Mouse (Mus musculus): ENCODE results near the gene H13. TPM values are rescaled to one million over a fixed set of nuclear protein-coding genes. Genes with fewer than 3 reads are reported as not detected.

Gene H13
- polyA plus RNA-seq, 1 experiment from 2014 or later = 98.1 TPM

GRCm38 (mm10) chr2:152734984-152735383, 65.7 kb downstream of the H13 start:
- DNase-seq (peak; percentile 100), ATAC-seq (ENCODE audit: insufficient read depth) (peak; percentile 80)
- H3K4me2 ChIP-seq = peak overlapping the region; percentile 79
- peak overlapping the region; percentile 40 for H3K9ac ChIP-seq
- no peaks in the 10 kb centered on the region for H3K9me3 ChIP-seq (ENCODE audit: low read depth, low read length)
- H3K27ac ChIP-seq (ENCODE audit: low read depth) = peak overlapping the region; percentile 85
- H3K36me3 ChIP-seq (ENCODE audit: insufficient read depth) = peaks cover 3% of the 10 kb centered on the region; the same call in 1 of the 2 replicates
- under 1% methylated on average over 28 of the region's 28 CpGs for WGBS
- no peaks in the 10 kb centered on the region for H3K27me3 ChIP-seq (ENCODE audit: insufficient read depth, low read length)
- peak overlapping the region; percentile 69 for H3K4me3 ChIP-seq (ENCODE audit: low read depth, low read length)
- TF ChIP-seq CTCF (IDR thresholded peaks at IDR 0.05; ENCODE audit: low read depth) = no peak
- H3K4me1 ChIP-seq (ENCODE audit: insufficient read depth) = peaks cover 30% of the 10 kb centered on the region

DNA sequence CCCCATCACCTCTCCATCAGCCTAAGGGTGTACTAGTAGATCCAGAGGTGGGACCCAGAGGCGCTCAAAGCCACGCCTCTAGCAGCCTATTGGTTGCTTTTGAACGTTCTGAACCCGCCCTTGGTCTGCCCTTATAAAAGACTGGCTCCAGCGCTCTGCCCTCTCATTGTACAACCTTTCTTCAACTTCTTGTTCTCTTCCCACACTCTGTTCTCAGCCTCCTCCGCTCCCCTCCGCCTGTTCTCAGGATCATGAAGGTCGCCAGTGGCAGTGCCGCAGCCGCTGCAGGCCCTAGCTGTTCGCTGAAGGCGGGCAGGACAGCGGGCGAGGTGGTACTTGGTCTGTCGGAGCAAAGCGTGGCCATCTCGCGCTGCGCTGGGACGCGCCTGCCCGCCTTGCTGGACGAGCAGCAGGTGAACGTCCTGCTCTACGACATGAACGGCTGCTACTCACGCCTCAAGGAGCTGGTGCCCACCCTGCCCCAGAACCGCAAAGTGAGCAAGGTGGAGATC, 66.9 kb downstream of the H13 start, which contains the start of gene Id1:
Id1 (plus strand) TSS at position 162 of the 512 bp plus-strand sequence.
- Histone ChIP-seq H3K9ac (peak within 1 kb of the TSS; percentile 70), H3K4me2 (peak within 1 kb of the TSS; percentile 79), H3K4me3 (ENCODE audit: low read depth, low read length) (peak within 1 kb of the TSS; percentile 69), H3K9me3 (ENCODE audit: low read depth, low read length) (no peaks in the 10 kb centered on the region), H3K27me3 (ENCODE audit: insufficient read depth, low read length) (no peaks in the 10 kb centered on the region), H3K4me1 (ENCODE audit: insufficient read depth) (peaks cover 34% of the 10 kb centered on the region), H3K27ac (ENCODE audit: low read depth) (peak within 1 kb of the TSS; percentile 85), H3K36me3 (ENCODE audit: insufficient read depth) (peaks cover 3% of the 10 kb centered on the region; the same call in 1 of the 2 replicates)
- TF ChIP-seq CTCF (IDR thresholded peaks at IDR 0.05; ENCODE audit: low read depth) = 0 out of 2 replicates have a peak, but pooled peaks have one; percentile 2
- DNase-seq (peak; percentile 97), ATAC-seq (ENCODE audit: insufficient read depth) (peak; percentile 75)
- under 1% methylated on average over 28 of the region's 28 CpGs for WGBS

- peaks cover 40% of the 10 kb centered on the region for H3K4me1 ChIP-seq (ENCODE audit: insufficient read depth)
- peaks cover 3% of the 10 kb centered on the region; the same call in 1 of the 2 replicates for H3K36me3 ChIP-seq (ENCODE audit: insufficient read depth)
- H3K4me3 ChIP-seq (ENCODE audit: low read depth, low read length) = peak overlapping the region; percentile 69
- peak; percentile 58 for DNase-seq
- under 1% methylated on average over 22 of the region's 22 CpGs for WGBS
- no peak for ATAC-seq (ENCODE audit: insufficient read depth)
- no peaks in the 10 kb centered on the region for H3K9me3 ChIP-seq (ENCODE audit: low read depth, low read length)
- H3K27ac ChIP-seq (ENCODE audit: low read depth) = peak overlapping the region; percentile 85
- no peak for TF ChIP-seq CTCF (IDR thresholded peaks at IDR 0.05; ENCODE audit: low read depth)
- peak overlapping the region; percentile 79 for H3K4me2 ChIP-seq
- H3K27me3 ChIP-seq (ENCODE audit: insufficient read depth, low read length) = no peaks in the 10 kb centered on the region
- peak overlapping the region; percentile 70 for H3K9ac ChIP-seq
Observed at GRCm38 (mm10) chr2:152736748-152737147, 67.5 kb downstream of the H13 start.

- peak overlapping the region; percentile 85 for H3K27ac ChIP-seq (ENCODE audit: low read depth)
- H3K36me3 ChIP-seq (ENCODE audit: insufficient read depth) = peaks cover 3% of the 10 kb centered on the region; the same call in 1 of the 2 replicates
- DNase-seq (peak; percentile 42), ATAC-seq (ENCODE audit: insufficient read depth) (no peak)
- H3K9ac ChIP-seq = peak overlapping the region; percentile 70
- H3K4me2 ChIP-seq = peak overlapping the region; percentile 79
- WGBS = 8% methylated on average over 10 of the region's 10 CpGs
- H3K27me3 ChIP-seq (ENCODE audit: insufficient read depth, low read length) = no peaks in the 10 kb centered on the region
- H3K4me1 ChIP-seq (ENCODE audit: insufficient read depth) = peaks cover 47% of the 10 kb centered on the region
- peak overlapping the region; percentile 69 for H3K4me3 ChIP-seq (ENCODE audit: low read depth, low read length)
- no peaks in the 10 kb centered on the region for H3K9me3 ChIP-seq (ENCODE audit: low read depth, low read length)
- TF ChIP-seq CTCF (IDR thresholded peaks at IDR 0.05; ENCODE audit: low read depth) = no peak
Observed at GRCm38 (mm10) chr2:152737306-152738221, 68.3 kb downstream of the H13 start.

GRCm38 (mm10) chr2:152738341-152738740, 69.1 kb downstream of the H13 start:
- H3K4me3 ChIP-seq (ENCODE audit: low read depth, low read length) = peak overlapping the region; percentile 69
- H3K9me3 ChIP-seq (ENCODE audit: low read depth, low read length) = no peaks in the 10 kb centered on the region
- H3K4me2 ChIP-seq = peak overlapping the region; percentile 79
- DNase-seq (no peak), ATAC-seq (ENCODE audit: insufficient read depth) (no peak)
- H3K27me3 ChIP-seq (ENCODE audit: insufficient read depth, low read length) = no peaks in the 10 kb centered on the region
- H3K4me1 ChIP-seq (ENCODE audit: insufficient read depth) = peaks cover 47% of the 10 kb centered on the region
- H3K36me3 ChIP-seq (ENCODE audit: insufficient read depth) = peaks cover 3% of the 10 kb centered on the region; the same call in 1 of the 2 replicates
- no peak for TF ChIP-seq CTCF (IDR thresholded peaks at IDR 0.05; ENCODE audit: low read depth)
- H3K9ac ChIP-seq = peak overlapping the region; percentile 70
- 49% methylated on average over 2 of the region's 2 CpGs for WGBS
- H3K27ac ChIP-seq (ENCODE audit: low read depth) = peak overlapping the region; percentile 85

- TF ChIP-seq CTCF (IDR thresholded peaks at IDR 0.05; ENCODE audit: low read depth) = no peak
- peak; percentile 93 for DNase-seq
- WGBS = under 1% methylated on average over 34 of the region's 36 CpGs
- Histone ChIP-seq H3K4me3 (ENCODE audit: low read depth, low read length) (peak overlapping the region; percentile 69), H3K9ac (peak overlapping the region; percentile 70), H3K9me3 (ENCODE audit: low read depth, low read length) (no peaks in the 10 kb centered on the region), H3K27me3 (ENCODE audit: insufficient read depth, low read length) (no peaks in the 10 kb centered on the region), H3K4me2 (peak overlapping the region; percentile 79), H3K36me3 (ENCODE audit: insufficient read depth) (peaks cover 3% of the 10 kb centered on the region; the same call in 1 of the 2 replicates), H3K27ac (ENCODE audit: low read depth) (peak overlapping the region; percentile 85), H3K4me1 (ENCODE audit: insufficient read depth) (peaks cover 43% of the 10 kb centered on the region)
- peak; percentile 54 for ATAC-seq (ENCODE audit: insufficient read depth)
Observed at GRCm38 (mm10) chr2:152739031-152739841, 70.0 kb downstream of the H13 start.

Data from lung, embryonic 14.5 days (tissue).